Mouse (Mus musculus) forebrain, embryonic 16.5 days (tissue): ENCODE data around the gene Vkorc1. TPM values are rescaled to one million over a fixed set of nuclear protein-coding genes. Genes with fewer than 3 reads are reported as not detected.
"Not testable (repeated sequence)": the region's sequence is repeated elsewhere in the genome, so short reads cannot be mapped to it uniquely, and the experiment has no call there.

Experiments used
- ATAC-seq: fragments of 200-750 bp; cut with Nextera tagmentation; 2 replicates; pipeline ENCODE4 v1.8.0; 2017; ENCODE audit warnings: mild to moderate bottlenecking, moderate library complexity
- H3K27ac ChIP-seq: fragments of 300-500 bp; sonication (generic); 2 replicates; pipeline ENCODE4 v1.5.1; 2014; ENCODE audit warnings: low read length, control low read depth
- H3K27me3 ChIP-seq: fragments of 300-500 bp; sonication (generic); replicated peaks from 2 replicates; pipeline ENCODE4 v1.6.1; 2014; ENCODE audit warnings: low read length; ENCODE audit not compliant: control insufficient read depth, insufficient read depth
- H3K36me3 ChIP-seq: fragments of 300-500 bp; sonication (generic); 2 replicates; pipeline ENCODE4 v1.6.1; 2014; ENCODE audit not compliant: control insufficient read depth, insufficient read depth
- H3K4me1 ChIP-seq: fragments of 300-500 bp; sonication (generic); replicated peaks from 2 replicates; pipeline ENCODE4 v1.6.1; 2014; ENCODE audit warnings: low read length; ENCODE audit not compliant: control insufficient read depth, insufficient read depth
- H3K4me2 ChIP-seq: fragments of 300-500 bp; sonication (generic); 2 replicates; pipeline ENCODE4 v1.6.1; 2014; ENCODE audit warnings: mild to moderate bottlenecking, low read length, control low read depth
- H3K4me3 ChIP-seq: fragments of 300-500 bp; sonication (generic); replicated peaks from 2 replicates; pipeline ENCODE4 v1.5.1; 2014; ENCODE audit warnings: mild to moderate bottlenecking, low read length, control low read depth
- H3K9ac ChIP-seq: fragments of 300-500 bp; sonication (generic); replicated peaks from 2 replicates; pipeline ENCODE4 v1.6.1; 2014; ENCODE audit warnings: low read depth, low read length, control low read depth
- H3K9me3 ChIP-seq: fragments of 300-500 bp; sonication (generic); 2 replicates; pipeline ENCODE4 v1.6.1; 2016; ENCODE audit warnings: low read length; ENCODE audit not compliant: control insufficient read depth
- WGBS: fragments of 180-500 bp; shearing (Covaris S2); extraction: QIAGEN DNeasy Blood & Tissue Kit; methylation state at CpG from one replicate; pipeline ENCODE4 v1.1.7; 2014; 5-methylcytosine and 5-hydroxymethylcytosine counted together
- polyA plus RNA-seq: library from polyadenylated mRNA; unstranded; fragments of >200 nt; fragmentation: Nextera tagmentation; extraction: Ambion mirVana; gene quantifications from 2 replicates; pipeline ENCODE4 v1.2.1, GENCODE M21; 2015

The Vkorc1 gene
- polyA plus RNA-seq, 1 experiment from 2014 or later: 63.9 TPM

DNA sequence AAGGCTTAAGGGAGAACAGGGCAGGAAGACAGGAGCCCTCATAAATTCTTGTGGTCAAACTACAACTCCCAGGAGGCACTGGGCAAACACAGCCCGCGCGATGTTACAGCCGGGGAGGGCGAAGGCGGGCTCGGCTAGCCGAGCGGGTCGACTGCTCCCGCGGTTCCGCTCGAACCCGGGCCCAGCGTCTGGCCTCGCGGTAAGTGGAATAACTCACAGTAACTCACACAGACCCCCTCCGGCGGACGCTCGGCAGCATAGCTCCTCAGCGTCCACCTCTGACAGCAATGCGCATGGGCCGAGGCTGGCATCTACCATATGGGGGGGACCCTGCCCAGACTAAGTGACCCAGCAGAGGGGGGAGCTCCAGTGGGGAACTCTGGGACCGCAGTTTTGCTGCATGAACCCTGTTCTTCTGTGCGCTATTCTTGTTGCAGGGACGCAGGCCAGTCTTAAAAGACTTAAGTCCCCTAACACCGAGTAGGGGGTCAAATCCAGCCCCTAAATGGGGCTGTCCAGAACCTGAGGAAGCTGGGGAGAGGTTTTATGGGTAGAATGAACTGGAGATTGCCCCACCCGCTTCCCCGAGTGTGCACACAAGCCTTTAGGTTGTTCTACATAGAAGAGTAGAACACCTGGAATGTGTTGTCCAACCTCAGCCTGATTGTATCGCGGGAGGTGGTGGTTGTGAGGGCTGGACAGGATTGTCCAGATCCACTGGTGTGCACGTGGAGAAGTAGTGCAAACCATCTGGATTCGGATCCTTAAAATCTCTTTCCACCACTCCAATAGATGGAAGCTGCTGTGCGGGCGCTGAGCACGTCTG lies 8.8 kb upstream of the Vkorc1 start, which contains the start of gene Bckdk:
Gene Bckdk, plus strand, starts transcription at position 112 of the 826 bp plus-strand sequence.
- no peaks in the 10 kb centered on the region; the same call in 1 of the 2 replicates for H3K27me3 ChIP-seq
- peaks cover 15% of the 10 kb centered on the region for H3K36me3 ChIP-seq
- H3K9ac ChIP-seq: peak within 1 kb of the TSS; percentile 80
- H3K27ac ChIP-seq: peak within 1 kb of the TSS; percentile 84
- ATAC-seq: peak; percentile 95
- peak within 1 kb of the TSS; percentile 72 for H3K4me2 ChIP-seq
- H3K4me1 ChIP-seq: peaks cover 11% of the 10 kb centered on the region
- H3K9me3 ChIP-seq: no peaks in the 10 kb centered on the region
- peak within 1 kb of the TSS; percentile 89 for H3K4me3 ChIP-seq
- WGBS: 8% methylated on average over 38 of the region's 38 CpGs

DNA sequence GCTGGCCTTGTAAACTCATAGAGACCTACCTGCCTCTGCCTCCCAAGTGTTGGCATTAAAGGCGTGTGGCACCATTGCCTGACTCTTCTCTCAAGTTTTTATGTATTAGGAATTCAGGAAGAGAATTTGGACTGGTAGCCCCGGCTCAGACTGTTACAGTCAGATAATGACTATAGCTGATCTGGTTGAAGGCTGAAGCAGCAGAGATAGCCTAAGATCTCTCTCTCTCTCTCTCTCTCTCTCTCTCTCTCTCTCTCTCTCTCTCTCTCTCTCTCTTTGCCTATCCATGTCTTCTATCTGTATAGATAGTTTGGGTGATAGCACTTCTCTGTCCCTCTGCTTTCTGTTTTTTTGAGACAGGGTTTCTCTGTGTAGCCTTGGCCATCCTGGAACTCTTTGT lies 6.4 kb upstream of the Vkorc1 start:
- no peak for ATAC-seq
- Histone ChIP-seq H3K9ac (no peak overlapping the region), H3K27ac (no peak overlapping the region), H3K4me3 (no peak overlapping the region), H3K27me3 (peaks cover 2% of the 10 kb centered on the region; the same call in 1 of the 2 replicates), H3K36me3 (no peaks in the 10 kb centered on the region), H3K9me3 (no peaks in the 10 kb centered on the region), H3K4me1 (peaks cover 11% of the 10 kb centered on the region), H3K4me2 (no peak overlapping the region)
- WGBS: 81% methylated on average over 2 of the region's 2 CpGs

DNA sequence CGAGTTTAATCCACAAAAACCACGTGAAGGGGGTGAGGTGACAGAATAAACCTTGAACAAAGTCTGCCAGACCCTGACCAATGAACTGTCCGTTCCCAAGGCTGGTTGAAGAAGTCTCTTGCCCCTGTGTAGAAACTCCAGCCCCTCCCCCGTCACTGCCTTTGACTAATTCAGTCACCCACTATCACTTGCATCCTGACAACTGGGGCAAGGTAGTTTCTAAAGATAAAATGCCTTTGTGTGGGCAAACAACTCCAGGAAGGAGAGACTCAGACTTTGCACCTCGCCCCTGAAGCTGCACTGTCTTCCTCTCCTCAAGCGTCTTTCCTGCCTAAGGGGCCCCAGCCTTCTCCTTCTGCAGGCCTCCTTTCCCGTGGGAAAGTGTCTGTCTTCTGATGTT lies 4.6 kb upstream of the Vkorc1 start:
- ATAC-seq: no peak
- H3K9ac ChIP-seq: no peak overlapping the region
- H3K9me3 ChIP-seq: no peaks in the 10 kb centered on the region
- H3K4me1 ChIP-seq: peaks cover 9% of the 10 kb centered on the region
- H3K36me3 ChIP-seq: no peaks in the 10 kb centered on the region
- peaks cover 2% of the 10 kb centered on the region; the same call in 1 of the 2 replicates for H3K27me3 ChIP-seq
- H3K4me2 ChIP-seq: no peak overlapping the region
- WGBS: 46% methylated on average over 7 of the region's 7 CpGs
- H3K4me3 ChIP-seq: no peak overlapping the region
- no peak overlapping the region for H3K27ac ChIP-seq

DNA sequence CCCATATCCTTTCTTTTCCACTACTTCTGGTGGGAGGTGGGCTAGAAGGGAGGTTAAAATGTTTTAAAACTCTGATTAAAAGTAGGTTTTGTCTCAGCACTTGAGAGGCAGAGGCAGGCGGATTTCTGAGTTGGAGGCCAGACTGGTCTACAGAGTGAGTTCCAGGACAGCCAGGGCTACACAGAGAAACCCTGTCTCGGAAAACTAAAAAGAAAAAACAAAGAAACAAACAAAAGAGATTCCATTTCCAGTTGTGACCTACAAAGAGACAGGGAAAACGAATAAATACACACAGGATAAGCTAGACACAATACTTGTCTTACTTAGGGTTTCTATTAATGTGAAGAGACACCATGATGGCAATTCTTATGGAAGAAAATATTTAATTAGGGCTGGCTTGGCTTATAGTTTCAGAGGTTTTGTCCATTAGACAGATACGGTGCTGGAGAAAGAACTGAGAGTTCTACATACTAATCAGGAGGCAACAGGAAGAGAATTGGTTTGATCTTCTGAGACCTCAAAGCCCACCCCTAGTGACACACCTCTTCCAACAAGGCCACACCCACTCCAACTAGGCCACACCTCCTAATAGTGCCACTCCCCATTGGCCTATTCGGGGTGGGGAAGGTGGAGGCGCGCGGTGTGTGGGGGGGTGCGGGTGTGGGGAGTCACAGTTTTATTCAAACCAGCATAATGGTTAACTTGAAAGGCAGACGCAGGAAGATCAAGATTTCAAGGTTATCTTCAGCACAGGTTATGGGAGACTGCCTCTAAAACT lies 3.0 kb upstream of the Vkorc1 start:
- Histone ChIP-seq H3K27me3 (peaks cover 2% of the 10 kb centered on the region; the same call in 1 of the 2 replicates), H3K9ac (no peak overlapping the region), H3K36me3 (no peaks in the 10 kb centered on the region), H3K4me2 (no peak overlapping the region), H3K27ac (no peak overlapping the region), H3K4me3 (no peak overlapping the region), H3K4me1 (peaks cover 8% of the 10 kb centered on the region), H3K9me3 (no peaks in the 10 kb centered on the region)
- ATAC-seq: no peak
- WGBS: 40% methylated on average over 10 of the region's 10 CpGs

DNA sequence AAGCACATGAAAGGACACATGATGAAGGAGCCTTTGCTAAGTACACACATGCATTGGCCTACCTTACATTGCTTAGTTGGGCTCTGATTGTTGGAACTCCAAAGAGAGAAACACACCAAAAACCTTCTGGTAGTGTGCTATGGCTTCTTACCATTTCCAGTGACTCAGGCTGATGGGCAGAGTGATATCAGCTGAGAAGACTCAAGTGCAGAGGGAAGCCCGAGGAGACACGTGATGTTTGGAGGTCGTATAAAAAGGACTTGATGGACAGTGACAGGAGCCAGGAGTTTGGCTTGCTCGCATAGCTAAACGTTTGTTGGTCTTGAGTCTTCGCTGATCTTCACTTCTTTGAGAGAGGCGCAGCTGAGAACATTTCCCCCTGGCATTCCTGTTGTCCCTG lies 2.1 kb upstream of the Vkorc1 start:
- no peak for ATAC-seq
- H3K9ac ChIP-seq: no peak overlapping the region
- no peak overlapping the region for H3K4me2 ChIP-seq
- H3K9me3 ChIP-seq: no peaks in the 10 kb centered on the region
- 87% methylated on average over 7 of the region's 7 CpGs for WGBS
- H3K27me3 ChIP-seq: peaks cover 2% of the 10 kb centered on the region; the same call in 1 of the 2 replicates
- no peaks in the 10 kb centered on the region for H3K36me3 ChIP-seq
- H3K27ac ChIP-seq: no peak overlapping the region
- H3K4me1 ChIP-seq: peaks cover 8% of the 10 kb centered on the region
- H3K4me3 ChIP-seq: no peak overlapping the region

DNA sequence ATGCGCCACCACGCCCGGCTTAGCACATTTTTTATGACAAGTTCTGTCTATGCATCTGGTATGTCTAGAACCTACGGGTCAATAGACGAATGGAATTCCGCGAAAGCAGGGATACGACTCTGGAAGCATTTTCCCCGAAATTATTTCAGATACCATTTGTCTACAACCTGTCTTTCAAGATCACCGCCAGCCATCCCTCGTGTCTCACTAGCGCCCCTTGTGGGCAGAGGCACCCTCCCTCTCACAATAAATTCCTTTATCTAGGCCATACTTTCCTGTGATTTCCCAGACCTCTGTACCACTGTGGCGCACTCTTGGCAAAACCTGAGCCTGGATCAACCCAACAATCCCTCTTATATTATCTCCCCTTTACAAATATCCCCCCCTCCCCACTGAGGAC lies 967 bp upstream of the Vkorc1 start:
- no peak overlapping the region for H3K4me2 ChIP-seq

DNA sequence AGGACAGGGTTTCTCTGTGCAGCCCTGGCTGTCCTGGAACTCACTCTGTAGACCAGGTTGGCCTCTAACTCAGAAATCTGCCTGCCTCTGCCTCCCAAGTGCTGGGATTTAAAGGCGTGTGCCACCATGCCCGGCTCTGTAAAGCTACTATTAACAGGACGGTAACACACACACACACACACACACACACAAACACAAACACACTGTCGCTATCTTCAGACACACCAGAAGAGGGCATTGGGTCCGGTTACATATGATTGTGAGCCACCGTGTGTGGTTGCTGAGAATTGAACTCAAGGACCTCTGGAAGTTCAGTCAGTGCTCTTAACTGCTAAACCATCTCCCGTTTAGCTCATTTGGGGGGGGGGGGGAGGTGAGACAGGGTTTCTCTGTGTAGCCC lies 474 bp upstream of the Vkorc1 start:
- H3K9ac ChIP-seq, H3K27me3 ChIP-seq, H3K9me3 ChIP-seq, H3K4me1 ChIP-seq, H3K36me3 ChIP-seq, H3K27ac ChIP-seq: not testable (repeated sequence)
- 75% methylated on average over 7 of the region's 7 CpGs for WGBS
- Histone ChIP-seq H3K4me2 (peak overlapping the region; percentile 90), H3K4me3 (peak overlapping the region; percentile 76)
- peak; percentile 1 for ATAC-seq

More for the DNA sequence above, 967 bp upstream of the Vkorc1 start:
- Histone ChIP-seq H3K9ac (no peak overlapping the region), H3K27me3 (peaks cover 2% of the 10 kb centered on the region; the same call in 1 of the 2 replicates), H3K4me1 (peaks cover 8% of the 10 kb centered on the region), H3K4me3 (no peak overlapping the region), H3K27ac (no peak overlapping the region), H3K9me3 (no peaks in the 10 kb centered on the region), H3K36me3 (peaks cover 3% of the 10 kb centered on the region; the same call in 1 of the 2 replicates)
- 66% methylated on average over 13 of the region's 13 CpGs for WGBS
- ATAC-seq: no peak

DNA sequence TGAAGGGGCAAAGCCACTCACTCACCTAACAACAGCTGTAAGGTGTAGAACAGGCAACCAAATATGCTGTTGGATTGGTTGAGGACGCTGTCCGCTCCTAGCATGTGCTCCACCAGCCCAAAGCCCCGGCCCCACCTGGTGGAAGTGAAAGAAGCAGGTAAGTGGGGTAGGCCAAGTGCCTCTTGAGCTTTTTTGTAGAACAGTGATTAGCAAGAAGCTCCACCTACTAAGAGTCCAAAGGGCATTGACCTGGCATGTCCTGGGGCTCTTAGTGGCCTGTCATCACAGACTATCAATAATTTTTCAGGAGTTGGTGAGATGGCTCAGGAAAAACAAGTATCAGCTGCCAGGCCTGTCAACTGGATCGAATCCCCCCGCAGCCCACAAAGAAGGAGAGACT lies 937 bp downstream of the Vkorc1 start:
- ATAC-seq: no peak
- Histone ChIP-seq H3K27me3 (peaks cover 2% of the 10 kb centered on the region; the same call in 1 of the 2 replicates), H3K36me3 (peaks cover 3% of the 10 kb centered on the region; the same call in 1 of the 2 replicates), H3K9ac (no peak overlapping the region), H3K27ac (no peak overlapping the region), H3K9me3 (no peaks in the 10 kb centered on the region), H3K4me1 (peaks cover 8% of the 10 kb centered on the region), H3K4me3 (peak overlapping the region; percentile 76; the same call in 1 of the 2 replicates), H3K4me2 (peak overlapping the region; percentile 90)
- WGBS: 88% methylated on average over 5 of the region's 5 CpGs

DNA sequence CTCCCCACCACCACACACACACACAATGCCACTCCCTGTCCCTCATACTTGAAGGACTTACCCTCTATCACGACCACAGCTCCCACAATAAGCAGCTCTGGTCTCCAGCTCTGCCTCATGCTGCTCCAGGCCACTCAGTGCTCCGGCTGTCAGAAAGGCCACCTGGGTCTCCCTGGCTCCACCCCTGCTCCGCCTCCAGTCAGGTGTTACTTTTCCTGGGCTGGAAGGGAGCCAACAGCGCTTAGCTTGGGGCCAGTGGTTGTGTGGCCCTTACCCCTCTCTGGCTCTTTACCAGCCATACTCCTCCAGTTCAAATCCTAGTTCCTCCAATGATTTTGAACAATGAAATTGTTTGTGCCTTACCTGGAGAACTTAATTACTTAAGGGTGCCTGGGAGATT lies 4.6 kb downstream of the Vkorc1 start, which contains the start of gene Prss53:
Gene Prss53, minus strand, starts transcription at position 173 of the 400 bp plus-strand sequence.
- H3K4me2 ChIP-seq: no peak within 1 kb of the TSS
- no peak within 1 kb of the TSS for H3K4me3 ChIP-seq
- no peaks in the 10 kb centered on the region for H3K9me3 ChIP-seq
- WGBS: 17% methylated on average over 4 of the region's 4 CpGs
- peaks cover 8% of the 10 kb centered on the region for H3K4me1 ChIP-seq
- H3K27me3 ChIP-seq: no peaks in the 10 kb centered on the region
- no peak for ATAC-seq
- no peak within 1 kb of the TSS for H3K9ac ChIP-seq
- peaks cover 24% of the 10 kb centered on the region for H3K36me3 ChIP-seq
- no peak within 1 kb of the TSS for H3K27ac ChIP-seq
